ENCODE assay signal across 37 mouse cellular contexts in the genomic region with DNA sequence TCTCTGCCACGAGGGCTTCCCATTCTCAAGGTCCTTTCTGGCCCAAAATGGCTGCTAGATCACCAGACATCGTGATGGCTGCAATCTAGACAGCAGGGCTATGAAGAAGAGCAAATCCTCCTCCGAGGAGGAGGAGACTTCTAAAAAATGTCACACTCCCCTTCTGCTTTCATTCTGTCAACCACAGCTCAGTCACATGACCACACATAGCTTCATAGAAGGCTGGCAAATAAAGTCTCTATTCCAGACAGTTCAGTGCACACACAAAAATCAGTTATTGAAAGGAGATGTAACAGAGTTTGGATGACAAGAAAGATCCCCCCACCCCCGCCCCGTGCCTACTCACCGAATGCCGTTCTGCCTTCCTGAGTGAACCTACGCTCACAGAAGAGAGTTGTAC. TPM values are rescaled to one million over a fixed set of nuclear protein-coding genes. Genes with fewer than 3 reads are reported as not detected.
"Had no signal": no experiment of that assay in that cellular context is flagged by ENCODE, and none has a peak within 500 bp of the region (broad histone marks: within the 10 kb centered on the region; RNA-seq: fewer than 3 reads in every experiment).

No protein-coding gene starts in this region.

- H3K4me3 ChIP-seq: limb, embryonic 10.5 days; limb, embryonic 12.5 days; limb, embryonic 13.5 days; limb, embryonic 15.5 days; liver, embryonic 12.5 days; liver, embryonic 13.5 days; liver, embryonic 15.5 days; lung, embryonic 15.5 days; megakaryocyte, embryonic 14.5 days; midbrain, embryonic 10.5 days; midbrain, embryonic 12.5 days; midbrain, embryonic 13.5 days; midbrain, embryonic 15.5 days; neural tube, embryonic 12.5 days; neural tube, embryonic 13.5 days had no signal

- DNase-seq: left cerebral cortex, postnatal 4 days; liver; liver, embryonic 13.5 days; liver, postnatal 0 days; lung, adult 18-20 months; lung, adult 2 months; lung, embryonic 14.5 days; lung, postnatal 10 days; lung, postnatal 14 days; lung, postnatal 36 days; lung, postnatal 4 days had no signal

- H3K4me1 ChIP-seq: limb, embryonic 10.5 days; limb, embryonic 12.5 days; limb, embryonic 13.5 days; limb, embryonic 15.5 days; liver, embryonic 12.5 days; liver, embryonic 13.5 days; liver, embryonic 15.5 days; lung, embryonic 15.5 days; megakaryocyte, embryonic 14.5 days; midbrain, embryonic 10.5 days; midbrain, embryonic 12.5 days; midbrain, embryonic 13.5 days; midbrain, embryonic 15.5 days; neural tube, embryonic 12.5 days; neural tube, embryonic 13.5 days had no signal

- ATAC-seq: liver, embryonic 12.5 days; liver, postnatal 0 days; lung, postnatal 0 days; midbrain, embryonic 13.5 days; midbrain, embryonic 15.5 days; midbrain, embryonic 16.5 days had no signal

- H3K4me2 ChIP-seq: limb, embryonic 12.5 days; limb, embryonic 13.5 days; limb, embryonic 15.5 days; liver, embryonic 11.5 days; liver, embryonic 12.5 days; liver, embryonic 13.5 days; liver, embryonic 15.5 days; lung, embryonic 14.5 days; lung, embryonic 15.5 days; midbrain, embryonic 11.5 days; midbrain, embryonic 12.5 days; midbrain, embryonic 13.5 days; midbrain, embryonic 15.5 days; neural tube, embryonic 12.5 days; neural tube, embryonic 13.5 days had no signal

- H3K27me3 ChIP-seq: limb, embryonic 12.5 days; limb, embryonic 13.5 days; limb, embryonic 15.5 days; liver, embryonic 12.5 days; liver, embryonic 13.5 days; liver, embryonic 15.5 days; lung, embryonic 15.5 days; megakaryocyte, embryonic 14.5 days; midbrain, embryonic 12.5 days; midbrain, embryonic 13.5 days; midbrain, embryonic 15.5 days; neural tube, embryonic 12.5 days; neural tube, embryonic 13.5 days had no signal

- H3K36me3 ChIP-seq: limb, embryonic 10.5 days; limb, embryonic 12.5 days; limb, embryonic 13.5 days; limb, embryonic 15.5 days; liver, embryonic 12.5 days; liver, embryonic 13.5 days; liver, embryonic 15.5 days; lung, embryonic 15.5 days; midbrain, embryonic 10.5 days; midbrain, embryonic 12.5 days; midbrain, embryonic 13.5 days; midbrain, embryonic 15.5 days; neural tube, embryonic 12.5 days; neural tube, embryonic 13.5 days had no signal

- H3K27ac ChIP-seq: limb, embryonic 10.5 days; limb, embryonic 12.5 days; limb, embryonic 13.5 days; limb, embryonic 15.5 days; liver, embryonic 12.5 days; liver, embryonic 13.5 days; liver, embryonic 14.5 days; liver, embryonic 15.5 days; lung, embryonic 15.5 days; macrophage; midbrain, embryonic 10.5 days; midbrain, embryonic 12.5 days; midbrain, embryonic 13.5 days; midbrain, embryonic 15.5 days; neural tube, embryonic 12.5 days; neural tube, embryonic 13.5 days had no signal

- H3K9me3 ChIP-seq: limb, embryonic 10.5 days; limb, embryonic 12.5 days; limb, embryonic 13.5 days; limb, embryonic 15.5 days; liver, embryonic 12.5 days; liver, embryonic 13.5 days; liver, embryonic 15.5 days; lung, embryonic 15.5 days; megakaryocyte, embryonic 14.5 days; midbrain, embryonic 10.5 days; midbrain, embryonic 12.5 days; midbrain, embryonic 13.5 days; midbrain, embryonic 15.5 days; neural tube, embryonic 12.5 days; neural tube, embryonic 13.5 days had no signal

- H3K9ac ChIP-seq: limb, embryonic 12.5 days; limb, embryonic 13.5 days; limb, embryonic 15.5 days; liver, embryonic 12.5 days; liver, embryonic 13.5 days; liver, embryonic 14.5 days; liver, embryonic 15.5 days; liver, postnatal 0 days; lung, embryonic 14.5 days; lung, embryonic 15.5 days; midbrain, embryonic 12.5 days; midbrain, embryonic 13.5 days; midbrain, embryonic 15.5 days; neural tube, embryonic 12.5 days; neural tube, embryonic 13.5 days had no signal

RNA-seq across cellular contexts. Expression of gene Gdnf, which starts 37.7 kb away (rescaled TPM):
- total RNA-seq: liver, adult 2 months; megakaryocyte progenitor cell, adult 5-6 weeks; megakaryocyte, adult 5-6 weeks; megakaryocyte-erythroid progenitor cell, adult 5-6 weeks had no signal
- polyA plus RNA-seq: liver, adult 2 months; liver, embryonic 13.5 days; liver, embryonic 15.5 days; liver, embryonic 16.5 days; liver, postnatal 0 days; lung, embryonic 16.5 days; macrophage had no signal
